Mouse (Mus musculus) Muller cell, postnatal 12 days (primary cell): ENCODE data around the gene Vmn2r34.
"Not testable (repeated sequence)": the region's sequence is repeated elsewhere in the genome, so short reads cannot be mapped to it uniquely, and the experiment has no call there.

Experiments used
- DNase-seq: peaks from one replicate; pipeline ENCODE4 v3.0.0-alpha.2; 2015; ENCODE audit errors: inconsistent ontology term

The Vmn2r34 gene

GRCm38 (mm10) chr7:7689413-7689812 lies at the start of gene Vmn2r34:
Gene Vmn2r34, minus strand, starts transcription at chr7:7689513.
- not testable (repeated sequence) for DNase-seq

- DNase-seq, result not testable (repeated sequence)
These were observed 15.3 kb downstream of the Vmn2r34 start for GRCm38 (mm10) chr7:7674032-7674431.
